Mouse (Mus musculus): ENCODE measurements around the gene 3110001I22Rik.

3110001I22Rik gene

GRCm38 (mm10) chr16:13716821-13717553, 45.3 kb downstream of the 3110001I22Rik start:
- no peak for DNase-seq (ENCODE audit: low read depth, low spot score)

GRCm38 (mm10) chr16:13722937-13723336, 51.2 kb downstream of the 3110001I22Rik start:
- DNase-seq (ENCODE audit: low read depth, low spot score), result no peak

GRCm38 (mm10) chr16:13727811-13728335, 56.1 kb downstream of the 3110001I22Rik start:
- DNase-seq (ENCODE audit: low read depth, low spot score), result no peak
